9 mouse cellular contexts compared by ENCODE assay signal in genomic region chr2:35048851-35049250, GRCm38 (mm10). TPM values are rescaled to one million over a fixed set of nuclear protein-coding genes. Genes with fewer than 3 reads are reported as not detected.
DNase-seq lines count a peak whose midpoint lies in the region; ATAC-seq lines count a peak whose summit lies in the region.
"Had no signal": no experiment of that assay in that cellular context is flagged by ENCODE, and none has a peak within 500 bp of the region (broad histone marks: within the 10 kb centered on the region; RNA-seq: fewer than 3 reads in every experiment).

No protein-coding gene starts in this region.

- H3K4me2 ChIP-seq in kidney, embryonic 16.5 days (replicated peaks; ENCODE audit: low read depth, low read length) = no peak overlapping the region
- H3K4me2 ChIP-seq: heart, embryonic 13.5 days had no signal

- no peaks in the 10 kb centered on the region for H3K27me3 ChIP-seq in kidney, embryonic 16.5 days (ENCODE audit: insufficient read depth, low read length)

- peak; percentile 11 for DNase-seq in kidney, adult 18-20 months
- peak; percentile 33 to 39 for DNase-seq in CD8-positive naive resting alpha-beta T cell, adult 2 months (ENCODE audit: low read depth in 2 of 2, low spot score in 2 of 2)
- DNase-seq in NIH3T3 (ENCODE audit: low read depth) = peak; percentile 71
- peak; percentile 34 for DNase-seq in forelimb bud, embryonic 11.5 days (ENCODE audit: low read depth, low spot score)
- peak; percentile 55 for DNase-seq in retina, postnatal 1 day
- DNase-seq in left cerebral cortex, postnatal 36 days (ENCODE audit: low spot score in 2 of 2) = no peak
- no peak for DNase-seq in right cerebral cortex, adult 2 months (ENCODE audit: low spot score in 2 of 2)

- no peaks in the 10 kb centered on the region for H3K9me3 ChIP-seq in kidney, embryonic 16.5 days (ENCODE audit: low read length)
- H3K9me3 ChIP-seq: heart, embryonic 13.5 days had no signal

- WGBS in kidney, embryonic 16.5 days = 41% methylated on average over 5 of the region's 5 CpGs

- no peak overlapping the region for H3K27ac ChIP-seq in kidney, embryonic 16.5 days (ENCODE audit: low read length)
- H3K27ac ChIP-seq: heart, embryonic 13.5 days had no signal

- intact Hi-C loops in left cerebral cortex, postnatal 36 days (cut with DNase I) = no loop called here

- no peaks in the 10 kb centered on the region for H3K36me3 ChIP-seq in kidney, embryonic 16.5 days (ENCODE audit: insufficient read depth, low read length)
- H3K36me3 ChIP-seq: heart, embryonic 13.5 days had no signal

- no peak overlapping the region for H3K9ac ChIP-seq in kidney, embryonic 16.5 days (replicated peaks; ENCODE audit: low read length)
- H3K9ac ChIP-seq: heart, embryonic 13.5 days had no signal

- no peak overlapping the region for H3K4me3 ChIP-seq in kidney, embryonic 16.5 days (ENCODE audit: low read length)
- H3K4me3 ChIP-seq: heart, embryonic 13.5 days had no signal

- no peak for ATAC-seq in kidney, embryonic 16.5 days (ENCODE audit: low FRiP score, low TSS enrichment)

- H3K4me1 ChIP-seq in kidney, embryonic 16.5 days (ENCODE audit: insufficient read depth, low read length) = no peaks in the 10 kb centered on the region
- H3K4me1 ChIP-seq: heart, embryonic 13.5 days had no signal

RNA-seq across cellular contexts. Expression of gene Hc, which starts 12.4 kb away (rescaled TPM):
- 0.37 and 0.45 TPM in 2 replicates for polyA plus RNA-seq in kidney, embryonic 16.5 days (2015; fragmentation: Nextera tagmentation; extraction: Ambion mirVana)
- under 1 TPM in 1 of 2 experiments, not detected in 1; 0.27 TPM for total RNA-seq in left cerebral cortex, postnatal 36 days (2021)

RNA-seq across cellular contexts. Expression of gene AI182371, which starts 52.5 kb away (rescaled TPM):
- 0.46 and 0.50 TPM in 2 replicates for polyA plus RNA-seq in kidney, embryonic 16.5 days (2015; fragmentation: Nextera tagmentation; extraction: Ambion mirVana)
- total RNA-seq in left cerebral cortex, postnatal 36 days (2021) = under 1 TPM in 1 of 2 experiments, not detected in 1; 0.45 TPM

Comparison
In these comparisons a context has a peak if more than half of its experiments do, and no peak if none do; other contexts are left out.
1. DNase-seq: peak in kidney, adult 18-20 months (single experiment), CD8-positive naive resting alpha-beta T cell, adult 2 months (2 of 2), NIH3T3 (single experiment), forelimb bud, embryonic 11.5 days (single experiment) and retina, postnatal 1 day (single experiment); none in left cerebral cortex, postnatal 36 days (0 of 2) and right cerebral cortex, adult 2 months (0 of 2).